Mouse (Mus musculus) erythroblast, embryonic 14.5 days (primary cell): ENCODE results near the gene Zfp536. TPM values are rescaled to one million over a fixed set of nuclear protein-coding genes. Genes with fewer than 3 reads are reported as not detected.

ENCODE experiments used
- H3K27me3 ChIP-seq: 2 replicates; pipeline ENCODE4 v1.6.1; 2012; ENCODE audit warnings: inconsistent platforms; ENCODE audit not compliant: control insufficient read depth
- H3K36me3 ChIP-seq: 2 replicates; pipeline ENCODE4 v1.6.1; 2012; ENCODE audit warnings: mild to moderate bottlenecking, inconsistent platforms; ENCODE audit not compliant: control insufficient read depth
- H3K4me1 ChIP-seq: 2 replicates; pipeline ENCODE4 v1.6.1; 2012; ENCODE audit warnings: inconsistent platforms; ENCODE audit not compliant: control insufficient read depth
- H3K4me3 ChIP-seq: replicated peaks from 2 replicates; pipeline ENCODE3; 2012; ENCODE audit warnings: moderate library complexity, mild to moderate bottlenecking, inconsistent platforms
- H3K9me3 ChIP-seq: 2 replicates; pipeline ENCODE4 v1.6.1; 2012; ENCODE audit warnings: low read length, inconsistent platforms, mixed read lengths; ENCODE audit not compliant: control insufficient read depth
- GATA1 ChIP-seq: IDR thresholded peaks from 2 replicates; pipeline ENCODE4 v1.6.1; 2012; ENCODE audit warnings: low read length, inconsistent platforms, mixed read lengths
- TAL1 ChIP-seq: IDR thresholded peaks from 3 replicates; pipeline ENCODE4 v1.6.1; 2012; ENCODE audit warnings: low read length, inconsistent platforms, mixed read lengths
- polyA plus RNA-seq: library from polyadenylated mRNA; stranded (reverse); fragments of >175 nt; gene quantifications from 2 replicates; pipeline ENCODE4 v1.2.3, GENCODE M21; 2012

Zfp536 gene
- polyA plus RNA-seq, 1 experiment = not detected

DNA sequence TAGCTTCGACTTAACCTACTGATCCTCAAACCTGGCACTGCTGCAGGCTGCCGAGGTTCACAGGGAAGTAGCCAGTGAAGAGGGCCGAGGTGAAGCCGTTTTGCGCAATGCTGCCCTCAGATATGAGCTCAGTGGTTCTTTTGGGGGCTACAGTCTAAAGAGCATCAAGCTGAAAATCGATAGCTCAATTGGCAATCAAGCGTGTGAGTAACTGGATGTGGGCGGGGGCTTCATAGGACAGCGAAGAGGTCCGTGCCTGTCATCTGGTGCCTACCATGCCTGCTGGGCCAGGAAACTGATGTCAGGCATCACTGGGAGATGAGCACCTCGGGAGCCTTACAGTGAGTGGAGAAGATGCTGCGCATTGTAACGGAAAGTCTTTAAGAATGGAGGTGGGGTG is 333.5 kb downstream of the Zfp536 start:
- no peak for TF ChIP-seq TAL1
- no peak for TF ChIP-seq GATA1
- Histone ChIP-seq H3K36me3 (no peaks in the 10 kb centered on the region), H3K9me3 (peaks cover 9% of the 10 kb centered on the region), H3K4me3 (no peak overlapping the region), H3K4me1 (no peaks in the 10 kb centered on the region), H3K27me3 (no peaks in the 10 kb centered on the region)

DNA sequence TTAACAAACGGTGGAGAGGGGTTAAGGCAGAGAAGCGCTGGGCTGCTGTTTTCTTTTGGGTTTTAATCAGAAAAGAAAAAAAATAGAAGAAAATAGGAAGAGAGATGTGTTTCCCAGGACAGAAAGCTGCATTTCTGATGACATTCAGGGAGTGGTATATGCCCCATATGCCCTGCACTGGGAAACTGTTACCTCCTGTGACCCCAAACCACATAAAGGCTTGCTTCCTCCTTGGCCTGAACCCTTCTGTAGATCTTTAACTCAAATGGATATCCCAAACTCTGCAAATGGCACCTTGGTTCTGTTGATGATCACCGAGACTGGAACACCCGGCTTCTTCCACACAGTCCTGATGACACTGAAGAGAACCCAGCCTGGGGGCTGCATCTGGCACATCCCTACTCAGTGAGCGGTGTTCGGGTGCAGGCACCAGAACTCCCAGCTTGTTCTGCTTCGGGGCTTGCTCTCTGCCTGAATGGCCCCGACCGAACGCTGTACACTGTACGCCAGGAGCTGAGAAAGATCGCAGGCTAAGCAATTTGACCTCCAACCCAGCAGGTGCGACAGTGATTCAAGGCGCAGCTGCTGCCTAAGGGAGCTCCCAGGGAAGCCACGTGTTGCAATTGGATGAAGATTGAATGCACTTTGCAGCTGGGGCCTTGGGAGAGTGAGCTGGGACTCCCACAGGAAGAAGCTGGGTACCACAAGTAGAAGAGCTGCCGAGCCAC is 334.2 kb downstream of the Zfp536 start:
- Histone ChIP-seq H3K4me3 (no peak overlapping the region), H3K27me3 (no peaks in the 10 kb centered on the region), H3K9me3 (peaks cover 7% of the 10 kb centered on the region), H3K36me3 (no peaks in the 10 kb centered on the region), H3K4me1 (no peaks in the 10 kb centered on the region)
- no peak for TF ChIP-seq TAL1
- no peak for TF ChIP-seq GATA1

DNA sequence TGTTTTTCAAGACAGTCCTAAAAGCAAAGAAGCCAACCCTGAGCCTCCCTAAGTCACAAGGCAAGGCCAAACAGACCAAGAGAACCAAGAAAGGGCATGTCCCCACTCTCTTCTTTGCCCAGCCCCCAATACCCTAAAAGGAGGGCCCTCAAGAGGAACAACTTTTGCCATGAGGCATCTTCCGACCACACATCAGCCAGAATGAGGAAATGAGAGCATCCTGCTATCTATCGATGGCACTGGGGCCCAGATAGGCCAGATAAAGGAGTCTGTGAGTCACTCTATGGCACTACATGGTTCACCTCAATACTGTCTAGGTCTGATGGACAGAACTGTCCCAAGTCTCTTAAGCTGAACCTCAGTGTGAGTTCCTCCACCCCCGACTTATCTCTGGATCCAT is 335.6 kb downstream of the Zfp536 start:
- H3K36me3 ChIP-seq = no peaks in the 10 kb centered on the region
- H3K9me3 ChIP-seq = no peaks in the 10 kb centered on the region
- no peaks in the 10 kb centered on the region for H3K4me1 ChIP-seq
- no peak overlapping the region for H3K4me3 ChIP-seq
- H3K27me3 ChIP-seq = no peaks in the 10 kb centered on the region
- TF ChIP-seq GATA1 = no peak
- TF ChIP-seq TAL1 = no peak

DNA sequence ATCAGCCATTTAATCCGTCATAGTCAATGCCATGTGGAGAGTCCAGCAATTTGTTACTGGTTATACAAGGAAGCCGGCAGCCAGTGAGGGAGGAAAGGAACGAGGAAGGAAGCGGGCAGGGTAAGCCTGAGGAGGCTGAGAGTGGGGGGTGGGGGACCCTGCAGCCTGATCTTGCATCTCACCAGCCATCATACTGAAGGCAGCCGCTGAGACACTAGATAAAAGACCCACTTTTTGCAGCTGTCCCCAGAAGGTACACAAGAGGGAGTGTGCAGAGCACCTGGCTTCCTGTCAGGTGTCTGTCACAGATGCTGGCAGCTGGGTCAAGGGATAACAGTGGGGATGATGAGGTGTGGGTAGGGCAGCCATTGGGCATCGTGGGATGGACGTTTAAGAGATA is 340.3 kb downstream of the Zfp536 start:
- Histone ChIP-seq H3K9me3 (no peaks in the 10 kb centered on the region), H3K4me1 (no peaks in the 10 kb centered on the region), H3K4me3 (no peak overlapping the region), H3K36me3 (no peaks in the 10 kb centered on the region), H3K27me3 (no peaks in the 10 kb centered on the region)
- TF ChIP-seq GATA1 (no peak), TAL1 (no peak)

DNA sequence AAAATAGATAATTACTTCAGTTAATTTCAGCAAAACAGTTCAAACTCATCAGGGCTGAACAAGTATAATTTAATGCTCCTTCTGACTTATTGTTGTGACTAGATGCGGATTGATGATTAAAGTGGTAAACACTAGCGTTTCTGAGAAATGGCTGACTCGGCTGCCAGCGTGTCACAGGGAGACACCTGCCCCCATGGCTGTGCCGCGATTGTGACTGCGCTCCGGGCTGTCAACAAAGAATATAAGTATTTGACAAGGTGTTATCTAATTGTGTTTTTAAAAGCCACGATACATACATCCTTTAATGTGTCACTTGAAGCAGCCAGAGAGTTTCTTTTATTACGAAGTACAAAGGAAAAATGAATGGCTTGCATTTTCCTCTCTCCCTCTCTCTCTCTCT is 342.0 kb downstream of the Zfp536 start:
- Histone ChIP-seq H3K36me3 (no peaks in the 10 kb centered on the region), H3K9me3 (no peaks in the 10 kb centered on the region), H3K27me3 (no peaks in the 10 kb centered on the region), H3K4me3 (no peak overlapping the region), H3K4me1 (no peaks in the 10 kb centered on the region)
- TF ChIP-seq GATA1 (no peak), TAL1 (no peak)

DNA sequence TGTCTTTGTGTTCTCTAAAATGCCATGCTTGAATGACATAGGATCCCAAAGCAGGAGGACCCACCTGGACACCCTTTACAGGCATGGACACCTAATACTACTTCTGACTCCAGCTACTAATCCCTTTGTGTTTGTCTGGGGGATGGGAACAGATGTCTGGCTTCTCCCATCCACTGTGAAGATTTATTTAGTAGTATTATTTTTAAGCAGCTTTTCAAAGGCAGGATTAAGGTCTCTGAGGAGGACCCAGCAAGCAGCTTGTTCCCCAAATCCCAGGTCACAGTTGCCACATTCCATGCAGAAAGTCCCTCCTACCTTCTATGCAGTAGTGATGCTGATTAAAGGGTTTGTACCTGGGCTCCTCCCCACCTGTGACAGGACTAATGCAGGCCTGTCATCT is 347.4 kb downstream of the Zfp536 start:
- TF ChIP-seq TAL1 = no peak
- no peak for TF ChIP-seq GATA1
- Histone ChIP-seq H3K27me3 (no peaks in the 10 kb centered on the region), H3K4me1 (no peaks in the 10 kb centered on the region), H3K4me3 (no peak overlapping the region), H3K9me3 (no peaks in the 10 kb centered on the region), H3K36me3 (no peaks in the 10 kb centered on the region)

DNA sequence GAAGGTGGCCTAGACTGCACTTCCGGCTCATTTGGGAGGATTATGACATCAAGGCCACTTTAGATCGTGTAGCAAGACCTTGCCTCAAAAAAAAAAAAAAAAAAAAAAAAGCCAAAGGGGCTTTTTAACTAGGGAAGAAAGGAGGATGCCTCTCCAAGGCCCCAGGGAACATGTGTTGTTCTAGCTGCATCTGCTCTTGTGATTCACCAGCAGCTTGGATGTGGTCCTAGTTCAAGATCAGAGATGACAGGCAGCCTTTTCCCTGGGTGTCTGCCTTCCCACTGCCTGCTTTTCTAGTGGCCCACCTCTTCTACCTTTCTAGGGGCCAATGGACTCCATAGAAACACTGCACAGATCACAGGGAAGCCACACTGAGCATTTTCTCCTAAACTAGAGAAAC is 350.5 kb downstream of the Zfp536 start:
- no peaks in the 10 kb centered on the region for H3K9me3 ChIP-seq
- no peaks in the 10 kb centered on the region for H3K4me1 ChIP-seq
- H3K36me3 ChIP-seq = no peaks in the 10 kb centered on the region
- H3K27me3 ChIP-seq = no peaks in the 10 kb centered on the region
- no peak overlapping the region for H3K4me3 ChIP-seq
- TF ChIP-seq GATA1 (no peak), TAL1 (no peak)

Other genes with a start within 250 kb of the Zfp536 start
- 0.25 and 0.35 TPM in 2 replicates for gene Uri1, start 249.9 kb upstream of the Zfp536 start, polyA plus RNA-seq